ENCODE assay signal across 10 mouse cellular contexts in genomic region chr5:90891464-90891813, GRCm38 (mm10). TPM values are rescaled to one million over a fixed set of nuclear protein-coding genes. Genes with fewer than 3 reads are reported as not detected.
A peak's percentile ranks its signal among the peaks of the same experiment; 100 is the strongest.
DNase-seq lines count a peak whose midpoint lies in the region; ATAC-seq and TF ChIP-seq lines count a peak whose summit lies in the region.
"Had no signal": no experiment of that assay in that cellular context is flagged by ENCODE, and none has a peak within 500 bp of the region (broad histone marks: within the 10 kb centered on the region; RNA-seq: fewer than 3 reads in every experiment).

No protein-coding gene starts in this region.

- no peaks in the 10 kb centered on the region for H3K9me3 ChIP-seq in heart, embryonic 11.5 days (replicated peaks; ENCODE audit: control insufficient read depth, low read length)
- no peaks in the 10 kb centered on the region for H3K9me3 ChIP-seq in E14TG2a.4 (ENCODE audit: low read length)
- no peaks in the 10 kb centered on the region for H3K9me3 ChIP-seq in forebrain, embryonic 16.5 days (ENCODE audit: control insufficient read depth, low read length)
- no peaks in the 10 kb centered on the region for H3K9me3 ChIP-seq in liver, embryonic 16.5 days (replicated peaks; ENCODE audit: control insufficient read depth, low read length)

- no peak for ATAC-seq in heart, embryonic 11.5 days (replicated peaks; ENCODE audit: insufficient number of reproducible peaks, low FRiP score, low TSS enrichment)
- no peak for ATAC-seq in forebrain, embryonic 16.5 days
- ATAC-seq in liver, embryonic 16.5 days (ENCODE audit: low read depth), result no peak

- TF ChIP-seq CTCF in E14TG2a.4 (conservative IDR thresholded peaks at IDR 0.05; ENCODE audit: low read length), result no peak

- peak overlapping the region; percentile 51 for H3K4me3 ChIP-seq in heart, embryonic 11.5 days (ENCODE audit: low read depth, low read length)
- H3K4me3 ChIP-seq in E14TG2a.4 (replicated peaks; ENCODE audit: low read length), result peak overlapping the region; percentile 75
- H3K4me3 ChIP-seq in forebrain, embryonic 16.5 days (replicated peaks; ENCODE audit: low read length), result peak overlapping the region; percentile 50
- H3K4me3 ChIP-seq in liver, embryonic 16.5 days (ENCODE audit: low read depth, low read length), result peak overlapping the region; percentile 53

- H3K9ac ChIP-seq in heart, embryonic 11.5 days (ENCODE audit: low read depth, low read length), result peak overlapping the region; percentile 67; the same call in 1 of the 2 replicates
- H3K9ac ChIP-seq in forebrain, embryonic 16.5 days (replicated peaks; ENCODE audit: low read depth, low read length), result peak overlapping the region; percentile 52
- H3K9ac ChIP-seq in liver, embryonic 16.5 days (ENCODE audit: low read depth, low read length), result peak overlapping the region; percentile 51; the same call in 1 of the 2 replicates

- H3K27me3 ChIP-seq in heart, embryonic 11.5 days (ENCODE audit: control insufficient read depth, insufficient read depth, low read length), result no peaks in the 10 kb centered on the region
- peaks cover 26% of the 10 kb centered on the region for H3K27me3 ChIP-seq in E14TG2a.4 (ENCODE audit: insufficient read depth, low read length)
- no peaks in the 10 kb centered on the region for H3K27me3 ChIP-seq in forebrain, embryonic 16.5 days (replicated peaks; ENCODE audit: control insufficient read depth, insufficient read depth, low read length)
- no peaks in the 10 kb centered on the region for H3K27me3 ChIP-seq in liver, embryonic 16.5 days (ENCODE audit: control insufficient read depth, insufficient read depth, low read depth, low read length)

- H3K4me2 ChIP-seq in heart, embryonic 11.5 days, result peak overlapping the region; percentile 86
- H3K4me2 ChIP-seq in forebrain, embryonic 16.5 days (ENCODE audit: low read length), result peak overlapping the region; percentile 57
- H3K4me2 ChIP-seq in liver, embryonic 16.5 days (ENCODE audit: low read depth, low read length), result peak overlapping the region; percentile 55

- no peaks in the 10 kb centered on the region for H3K4me1 ChIP-seq in heart, embryonic 11.5 days (ENCODE audit: control insufficient read depth, insufficient read depth, low read length)
- peaks cover 14% of the 10 kb centered on the region for H3K4me1 ChIP-seq in E14TG2a.4 (replicated peaks; ENCODE audit: low read depth, low read length)
- peaks cover 7% of the 10 kb centered on the region for H3K4me1 ChIP-seq in forebrain, embryonic 16.5 days (replicated peaks; ENCODE audit: control insufficient read depth, insufficient read depth, low read length)
- no peaks in the 10 kb centered on the region for H3K4me1 ChIP-seq in liver, embryonic 16.5 days (ENCODE audit: control insufficient read depth, low read depth, low read length)

- 23% methylated on average over 10 of the region's 10 CpGs for WGBS in heart, embryonic 11.5 days (ENCODE audit: insufficient replicate concordance)
- WGBS in forebrain, embryonic 16.5 days, result 28% methylated on average over 10 of the region's 10 CpGs
- 23% methylated on average over 10 of the region's 10 CpGs for WGBS in liver, embryonic 16.5 days (ENCODE audit: insufficient replicate concordance)

- intact Hi-C loops in heart, postnatal 14 days (cut with DNase I), result loop anchor here (5.0 kb wide), 1 partner anchor 119 kb away; the partner anchor contains the start of gene Pf4

- no peaks in the 10 kb centered on the region for H3K36me3 ChIP-seq in heart, embryonic 11.5 days (ENCODE audit: control insufficient read depth, insufficient read depth, low read length)
- no peaks in the 10 kb centered on the region for H3K36me3 ChIP-seq in E14TG2a.4 (ENCODE audit: insufficient read depth, low read length)
- no peaks in the 10 kb centered on the region for H3K36me3 ChIP-seq in forebrain, embryonic 16.5 days (ENCODE audit: control insufficient read depth, insufficient read depth)
- no peaks in the 10 kb centered on the region for H3K36me3 ChIP-seq in liver, embryonic 16.5 days (ENCODE audit: control insufficient read depth, insufficient read depth)

- DNase-seq in heart, postnatal 14 days, result no peak
- DNase-seq in adrenal gland, adult 2 months, result no peak
- no peak for DNase-seq in cerebellum, adult 9-11 months
- DNase-seq in embryo, embryonic 10.5 days (ENCODE audit: low spot score), result no peak
- DNase-seq: cerebellum, adult 11-12 months had no signal

- H3K27ac ChIP-seq in heart, embryonic 11.5 days (ENCODE audit: low read depth, low read length), result no peak overlapping the region
- H3K27ac ChIP-seq in forebrain, embryonic 16.5 days (ENCODE audit: low read length), result no peak overlapping the region
- peak overlapping the region; percentile 77 for H3K27ac ChIP-seq in liver, embryonic 16.5 days (ENCODE audit: low read length)

RNA-seq across cellular contexts. Expression of gene Cxcl1, which starts 0.4 kb away (rescaled TPM):
- polyA plus RNA-seq in heart, embryonic 11.5 days (2014; fragmentation: Nextera tagmentation; extraction: Ambion mirVana), result 0.27 TPM in 1 of 2 replicates, not detected in the other
- under 1 TPM; 0.36 to 0.61 TPM for total RNA-seq in heart, postnatal 14 days (2021)
- 0.17 TPM in 1 of 2 replicates, not detected in the other for polyA plus RNA-seq in forebrain, embryonic 16.5 days (2015; fragmentation: Nextera tagmentation; extraction: Ambion mirVana)
- 1.4 and 1.5 TPM in 2 replicates for polyA plus RNA-seq in liver, embryonic 16.5 days (2015; fragmentation: Nextera tagmentation; extraction: Ambion mirVana)
- total RNA-seq in adrenal gland, adult 2 months (2021), result under 1 TPM; 0.40 to 0.73 TPM
- 1.8 and 3.8 TPM in 2 replicates for polyA plus RNA-seq in adrenal gland, adult 2 months (2012; rRNA removed)

RNA-seq across cellular contexts. Expression of gene Cxcl2, which starts 12.2 kb away (rescaled TPM):
- not detected in 2 replicates for polyA plus RNA-seq in heart, embryonic 11.5 days (2014; fragmentation: Nextera tagmentation; extraction: Ambion mirVana)
- not detected for total RNA-seq in heart, postnatal 14 days (2021)
- not detected in 2 replicates for polyA plus RNA-seq in forebrain, embryonic 16.5 days (2015; fragmentation: Nextera tagmentation; extraction: Ambion mirVana)
- polyA plus RNA-seq in liver, embryonic 16.5 days (2015; fragmentation: Nextera tagmentation; extraction: Ambion mirVana), result not detected in 2 replicates
- total RNA-seq in adrenal gland, adult 2 months (2021), result under 1 TPM in 1 of 2 experiments, not detected in 1; 0.35 TPM
- polyA plus RNA-seq in adrenal gland, adult 2 months (2012; rRNA removed), result 1.9 TPM in 2 replicates
- total RNA-seq: left cerebral cortex, postnatal 4 days had no signal

RNA-seq across cellular contexts. Expression of gene Mthfd2l, which starts 39.5 kb away (rescaled TPM):
- 32.5 and 33.3 TPM in 2 replicates for polyA plus RNA-seq in heart, embryonic 11.5 days (2014; fragmentation: Nextera tagmentation; extraction: Ambion mirVana)
- total RNA-seq in heart, postnatal 14 days (2021), result 10 to 100 TPM; 12.1 to 12.2 TPM
- 58.7 and 62.8 TPM in 2 replicates for polyA plus RNA-seq in forebrain, embryonic 16.5 days (2015; fragmentation: Nextera tagmentation; extraction: Ambion mirVana)
- 4.8 and 5.8 TPM in 2 replicates for polyA plus RNA-seq in liver, embryonic 16.5 days (2015; fragmentation: Nextera tagmentation; extraction: Ambion mirVana)
- total RNA-seq in adrenal gland, adult 2 months (2021), result 10 to 100 TPM; 14.2 to 20.4 TPM
- polyA plus RNA-seq in adrenal gland, adult 2 months (2012; rRNA removed), result 29.0 and 64.4 TPM in 2 replicates
